Mouse (Mus musculus): ENCODE results near the gene Caps2.
"Not testable (repeated sequence)": the region's sequence is repeated elsewhere in the genome, so short reads cannot be mapped to it uniquely, and the experiment has no call there.

DNA sequence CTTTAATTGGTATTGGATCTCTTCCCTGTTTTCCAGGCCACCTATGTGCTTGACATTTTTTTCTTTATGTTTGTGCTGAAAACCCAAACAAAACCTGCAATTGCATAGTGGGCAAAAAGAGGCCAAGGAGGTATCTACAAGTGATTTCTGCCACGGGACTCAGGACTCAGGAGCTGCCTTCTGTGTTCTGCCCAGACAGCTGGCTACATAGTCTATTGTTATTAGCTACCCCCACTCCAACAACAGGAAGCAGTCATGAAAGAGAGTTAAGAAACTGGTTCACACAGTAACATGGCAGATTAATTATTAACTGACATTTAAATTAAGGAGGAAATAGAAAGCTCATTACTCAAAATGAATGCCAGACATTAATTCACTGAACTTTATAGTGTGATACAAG lies 69.3 kb downstream of the Caps2 start:
- TF ChIP-seq POLR2A (IDR thresholded peaks at IDR 0.05; ENCODE audit: borderline replicate concordance, control insufficient read depth, low read depth, low read length); CTCF (IDR thresholded peaks at IDR 0.05; ENCODE audit: control insufficient read depth, insufficient read depth, low read length): not testable (repeated sequence)

All from bone marrow, adult 2 months (tissue).